Mouse (Mus musculus) heart, embryonic 14.5 days (tissue): ENCODE results near the gene Gab1. TPM values are rescaled to one million over a fixed set of nuclear protein-coding genes. Genes with fewer than 3 reads are reported as not detected.
A peak's percentile ranks its signal among the peaks of the same experiment; 100 is the strongest.

Source experiments
- ATAC-seq: fragments of 200-750 bp; cut with Nextera tagmentation; 2 replicates; pipeline ENCODE4 v1.8.0; 2017; ENCODE audit warnings: low read depth, moderate TSS enrichment; ENCODE audit not compliant: insufficient number of reproducible peaks, insufficient read depth, low FRiP score
- H3K27ac ChIP-seq, 2 experiments: fragments of 200-500 bp in 1 of 2; fragments of 300-500 bp in 1 of 2; sonication (generic) in 1 of 2; replicated peaks in 1 of 2; 2 replicates each; pipeline ENCODE4 v1.5.1; 2012 to 2014; ENCODE audit warnings: low read depth in 2 of 2, low read length in 2 of 2, control low read depth in 1 of 2, mild to moderate bottlenecking in 1 of 2, mixed read lengths in 1 of 2; ENCODE audit not compliant: control insufficient read depth in 1 of 2, insufficient read depth in 1 of 2
- H3K27me3 ChIP-seq: fragments of 300-500 bp; sonication (generic); 2 replicates; pipeline ENCODE4 v1.6.1; 2014; ENCODE audit warnings: mild to moderate bottlenecking, low read length, control low read depth; ENCODE audit not compliant: control insufficient read depth, insufficient read depth
- H3K36me3 ChIP-seq: fragments of 300-500 bp; sonication (generic); 2 replicates; pipeline ENCODE4 v1.6.1; 2014; ENCODE audit warnings: mild to moderate bottlenecking, control low read depth, low read length, mixed read lengths; ENCODE audit not compliant: control insufficient read depth, insufficient read depth
- H3K4me1 ChIP-seq, 2 experiments: fragments of 200-500 bp in 1 of 2; fragments of 300-500 bp in 1 of 2; sonication (generic) in 1 of 2; 2 replicates each; pipeline ENCODE4 v1.6.1; 2012 to 2014; ENCODE audit warnings: low read length in 2 of 2, control low read depth in 1 of 2, mixed read lengths in 1 of 2; ENCODE audit not compliant: control insufficient read depth in 2 of 2, insufficient read depth in 2 of 2
- H3K4me2 ChIP-seq: fragments of 300-500 bp; sonication (generic); 2 replicates; pipeline ENCODE4 v1.6.1; 2014; ENCODE audit warnings: mild to moderate bottlenecking, low read length
- H3K4me3 ChIP-seq, 2 experiments: fragments of 200-500 bp in 1 of 2; fragments of 300-500 bp in 1 of 2; sonication (generic) in 1 of 2; 2 replicates each; pipeline ENCODE4 v1.5.1; 2012 to 2014; ENCODE audit warnings: low read length in 2 of 2, mild to moderate bottlenecking in 2 of 2, control low read depth in 1 of 2, low read depth in 1 of 2, moderate library complexity in 1 of 2; ENCODE audit not compliant: control insufficient read depth in 1 of 2, insufficient read depth in 1 of 2
- H3K9ac ChIP-seq: fragments of 300-500 bp; sonication (generic); 2 replicates; pipeline ENCODE4 v1.6.1; 2014; ENCODE audit warnings: mild to moderate bottlenecking, low read length
- H3K9me3 ChIP-seq: fragments of 300-500 bp; sonication (generic); 2 replicates; pipeline ENCODE4 v1.6.1; 2016; ENCODE audit warnings: low read length, control low read depth; ENCODE audit not compliant: control insufficient read depth
- WGBS: fragments of 180-500 bp; shearing (Covaris S2); extraction: QIAGEN DNeasy Blood & Tissue Kit; methylation state at CpG from one replicate; pipeline ENCODE4 v1.1.7; 2014; 5-methylcytosine and 5-hydroxymethylcytosine counted together
- polyA plus RNA-seq: library from polyadenylated mRNA; unstranded; fragments of >200 nt; fragmentation: Nextera tagmentation; extraction: Ambion mirVana; gene quantifications from 2 replicates; pipeline ENCODE4 v1.2.1, GENCODE M21; 2014

Gene Gab1
- polyA plus RNA-seq, 1 experiment from 2014 or later, result 44.4 TPM

- Histone ChIP-seq H3K36me3 (peaks cover 25% of the 10 kb centered on the region), H3K27me3 (no peaks in the 10 kb centered on the region), H3K27ac (peak overlapping the region; percentile 93 to 98), H3K9ac (peak overlapping the region; percentile 88), H3K4me2 (peak overlapping the region; percentile 96), H3K4me1 (peaks cover 4 to 8% of the 10 kb centered on the region in 2 experiments; a peak in 3 of 4 replicates), H3K4me3 (peak overlapping the region; percentile 69 to 86), H3K9me3 (no peaks in the 10 kb centered on the region)
- peak; percentile 43 for ATAC-seq
- WGBS, result under 1% methylated on average over 55 of the region's 84 CpGs
Observed at GRCm38 (mm10) chr8:80738388-80739154, 141.7 kb downstream of the Gab1 start.

- Histone ChIP-seq H3K36me3 (peaks cover 31% of the 10 kb centered on the region), H3K4me2 (peak overlapping the region; percentile 96), H3K9ac (peak overlapping the region; percentile 88), H3K4me3 (peak overlapping the region; percentile 69 to 86), H3K27ac (peak overlapping the region; percentile 93 to 98), H3K4me1 (peaks cover 4 to 8% of the 10 kb centered on the region in 2 experiments; a peak in 3 of 4 replicates), H3K27me3 (no peaks in the 10 kb centered on the region), H3K9me3 (no peaks in the 10 kb centered on the region)
- no peak for ATAC-seq
- 0% methylated on average over 5 of the region's 5 CpGs for whole genome bisulfite sequencing
Observed at GRCm38 (mm10) chr8:80738046-80738387, 142.3 kb downstream of the Gab1 start.

- no peaks in the 10 kb centered on the region for H3K27me3 ChIP-seq
- H3K4me2 ChIP-seq, result no peak overlapping the region
- peaks cover 0 to under 1% of the 10 kb centered on the region in 2 experiments; a peak in 1 of 4 replicates for H3K4me1 ChIP-seq
- no peak overlapping the region for H3K9ac ChIP-seq
- H3K27ac ChIP-seq, result no peak overlapping the region
- H3K9me3 ChIP-seq, result no peaks in the 10 kb centered on the region
- no peak for ATAC-seq
- H3K36me3 ChIP-seq, result peaks cover 82% of the 10 kb centered on the region
- H3K4me3 ChIP-seq, result no peak overlapping the region
Observed at GRCm38 (mm10) chr8:80732326-80732725, 148.0 kb downstream of the Gab1 start.

- Histone ChIP-seq H3K27ac (no peak overlapping the region), H3K4me1 (no peaks in the 10 kb centered on the region), H3K27me3 (no peaks in the 10 kb centered on the region), H3K9me3 (no peaks in the 10 kb centered on the region), H3K4me3 (no peak overlapping the region), H3K9ac (no peak overlapping the region), H3K36me3 (peaks cover 83% of the 10 kb centered on the region), H3K4me2 (no peak overlapping the region)
- ATAC-seq, result no peak
- 93% methylated on average over 1 of the region's 1 CpGs for WGBS
Observed at GRCm38 (mm10) chr8:80714461-80714860, 165.9 kb downstream of the Gab1 start.

Other genes with a start within 250 kb of the Gab1 start
- 42.7 and 45.1 TPM in 2 replicates for gene Smarca5, start 141.0 kb downstream of the Gab1 start, polyA plus RNA-seq
- gene Usp38, start 134.4 kb upstream of the Gab1 start, polyA plus RNA-seq, result 19.3 and 20.2 TPM in 2 replicates